Mouse (Mus musculus) CH12.LX (cell line): ENCODE measurements around the gene Cabin1. TPM values are rescaled to one million over a fixed set of nuclear protein-coding genes. Genes with fewer than 3 reads are reported as not detected.

ENCODE experiments used
- polyA plus RNA-seq: library from polyadenylated mRNA; unstranded; fragments of >175 nt; gene quantifications from 2 replicates; pipeline ENCODE4 v1.2.1, GENCODE M21; 2012; ENCODE audit warnings: low read depth; ENCODE audit not compliant: insufficient read length
- total RNA-seq, 2 experiments: library from RNA; depleted of rRNA; stranded (reverse); fragments of 300-350 nt in 1 of 2; fragments of >200 nt in 1 of 2; gene quantifications; 2 replicates each; pipeline ENCODE4 v1.2.3; 2012 to 2014

Gene Cabin1
- total and polyA plus RNA-seq, 3 experiments: 12.0 to 46.0 (median 29.0) TPM

Other genes with a start within 250 kb of the Cabin1 start
- 101 and 119 TPM in 2 replicates for gene Snrpd3, start 246.8 kb downstream of the Cabin1 start, total RNA-seq (2012; rRNA removed)
- 44.6 and 57.8 TPM in 2 replicates for gene Snrpd3, start 246.8 kb downstream of the Cabin1 start, total RNA-seq (2014; rRNA removed)
- gene Snrpd3, start 246.8 kb downstream of the Cabin1 start, polyA plus RNA-seq: 554 and 595 TPM in 2 replicates
- 15.9 and 18.0 TPM in 2 replicates for gene Gucd1, start 246.4 kb downstream of the Cabin1 start, total RNA-seq (2012; rRNA removed)
- 19.0 and 19.5 TPM in 2 replicates for gene Gucd1, start 246.4 kb downstream of the Cabin1 start, total RNA-seq (2014; rRNA removed)
- 15.6 and 16.8 TPM in 2 replicates for gene Gucd1, start 246.4 kb downstream of the Cabin1 start, polyA plus RNA-seq
- gene Lrrc75b, start 204.0 kb downstream of the Cabin1 start, total RNA-seq (2012; rRNA removed): not detected in 2 replicates
- not detected in 2 replicates for gene Lrrc75b, start 204.0 kb downstream of the Cabin1 start, total RNA-seq (2014; rRNA removed)
- not detected in 2 replicates for gene Lrrc75b, start 204.0 kb downstream of the Cabin1 start, polyA plus RNA-seq
- 1.3 and 2.1 TPM in 2 replicates for gene Ggt1, start 202.7 kb downstream of the Cabin1 start, total RNA-seq (2012; rRNA removed)
- gene Ggt1, start 202.7 kb downstream of the Cabin1 start, total RNA-seq (2014; rRNA removed): 0.68 and 1.3 TPM in 2 replicates
- gene Ggt1, start 202.7 kb downstream of the Cabin1 start, polyA plus RNA-seq: 2.0 and 3.8 TPM in 2 replicates
- gene Ggt5, start 175.0 kb downstream of the Cabin1 start, total RNA-seq (2012; rRNA removed): not detected in 2 replicates
- not detected in 2 replicates for gene Ggt5, start 175.0 kb downstream of the Cabin1 start, total RNA-seq (2014; rRNA removed)
- gene Ggt5, start 175.0 kb downstream of the Cabin1 start, polyA plus RNA-seq: not detected in 2 replicates
- 0.51 and 0.63 TPM in 2 replicates for gene Susd2, start 120.3 kb downstream of the Cabin1 start, total RNA-seq (2012; rRNA removed)
- gene Susd2, start 120.3 kb downstream of the Cabin1 start, total RNA-seq (2014; rRNA removed): 0.66 and 0.70 TPM in 2 replicates
- gene Susd2, start 120.3 kb downstream of the Cabin1 start, polyA plus RNA-seq: 2.9 and 3.0 TPM in 2 replicates
- gene Ddt, start 9.1 kb upstream of the Cabin1 start, total RNA-seq (2012; rRNA removed): 229 and 390 TPM in 2 replicates
- gene Ddt, start 9.1 kb upstream of the Cabin1 start, total RNA-seq (2014; rRNA removed): 766 and 869 TPM in 2 replicates
- gene Ddt, start 9.1 kb upstream of the Cabin1 start, polyA plus RNA-seq: 599 and 608 TPM in 2 replicates
- 0.42 and 0.68 TPM in 2 replicates for gene Gm20441, start 16.6 kb upstream of the Cabin1 start, total RNA-seq (2012; rRNA removed)
- 0.55 TPM in 1 of 2 replicates, not detected in the other for gene Gm20441, start 16.6 kb upstream of the Cabin1 start, total RNA-seq (2014; rRNA removed)
- gene Gm20441, start 16.6 kb upstream of the Cabin1 start, polyA plus RNA-seq: not detected in 2 replicates
- gene Gstt3, start 17.1 kb upstream of the Cabin1 start, total RNA-seq (2012; rRNA removed): 72.3 and 117 TPM in 2 replicates
- gene Gstt3, start 17.1 kb upstream of the Cabin1 start, total RNA-seq (2014; rRNA removed): 109 and 110 TPM in 2 replicates
- gene Gstt3, start 17.1 kb upstream of the Cabin1 start, polyA plus RNA-seq: 144 and 163 TPM in 2 replicates
- gene Gstt1, start 34.2 kb upstream of the Cabin1 start, total RNA-seq (2012; rRNA removed): 50.9 and 58.1 TPM in 2 replicates
- 2.4 and 2.9 TPM in 2 replicates for gene Gstt1, start 34.2 kb upstream of the Cabin1 start, total RNA-seq (2014; rRNA removed)
- gene Gstt1, start 34.2 kb upstream of the Cabin1 start, polyA plus RNA-seq: 4.5 and 6.2 TPM in 2 replicates
- 0.17 and 0.21 TPM in 2 replicates for gene Gstt4, start 58.2 kb upstream of the Cabin1 start, total RNA-seq (2012; rRNA removed)
- gene Gstt4, start 58.2 kb upstream of the Cabin1 start, total RNA-seq (2014; rRNA removed): 0.42 and 0.45 TPM in 2 replicates
- gene Gstt4, start 58.2 kb upstream of the Cabin1 start, polyA plus RNA-seq: 0.80 and 0.94 TPM in 2 replicates
- gene Gstt2, start 73.1 kb upstream of the Cabin1 start, total RNA-seq (2012; rRNA removed): 126 and 201 TPM in 2 replicates
- gene Gstt2, start 73.1 kb upstream of the Cabin1 start, total RNA-seq (2014; rRNA removed): 192 and 197 TPM in 2 replicates
- 253 and 304 TPM in 2 replicates for gene Gstt2, start 73.1 kb upstream of the Cabin1 start, polyA plus RNA-seq
- 1,561 and 2,151 TPM in 2 replicates for gene Mif, start 95.9 kb upstream of the Cabin1 start, total RNA-seq (2012; rRNA removed)
- 1,037 and 1,217 TPM in 2 replicates for gene Mif, start 95.9 kb upstream of the Cabin1 start, total RNA-seq (2014; rRNA removed)
- gene Mif, start 95.9 kb upstream of the Cabin1 start, polyA plus RNA-seq: 1,853 and 2,072 TPM in 2 replicates
- 13.1 and 20.4 TPM in 2 replicates for gene Derl3, start 129.1 kb upstream of the Cabin1 start, total RNA-seq (2012; rRNA removed)
- 33.9 and 36.6 TPM in 2 replicates for gene Derl3, start 129.1 kb upstream of the Cabin1 start, total RNA-seq (2014; rRNA removed)
- gene Derl3, start 129.1 kb upstream of the Cabin1 start, polyA plus RNA-seq: 28.9 and 36.2 TPM in 2 replicates
- gene Smarcb1, start 157.3 kb upstream of the Cabin1 start, total RNA-seq (2012; rRNA removed): 94.9 and 101 TPM in 2 replicates
- 76.2 and 82.3 TPM in 2 replicates for gene Smarcb1, start 157.3 kb upstream of the Cabin1 start, total RNA-seq (2014; rRNA removed)
- gene Smarcb1, start 157.3 kb upstream of the Cabin1 start, polyA plus RNA-seq: 95.6 and 96.0 TPM in 2 replicates
- 243 and 254 TPM in 2 replicates for gene Chchd10, start 168.8 kb upstream of the Cabin1 start, total RNA-seq (2012; rRNA removed)
- 119 and 147 TPM in 2 replicates for gene Chchd10, start 168.8 kb upstream of the Cabin1 start, total RNA-seq (2014; rRNA removed)
- 412 and 540 TPM in 2 replicates for gene Chchd10, start 168.8 kb upstream of the Cabin1 start, polyA plus RNA-seq
- gene Mmp11, start 172.2 kb upstream of the Cabin1 start, total RNA-seq (2012; rRNA removed): 0.76 and 1.1 TPM in 2 replicates
- not detected in 2 replicates for gene Mmp11, start 172.2 kb upstream of the Cabin1 start, total RNA-seq (2014; rRNA removed)
- gene Mmp11, start 172.2 kb upstream of the Cabin1 start, polyA plus RNA-seq: 0.56 and 0.99 TPM in 2 replicates
- gene Gm867, start 176.3 kb upstream of the Cabin1 start, total RNA-seq (2012; rRNA removed): 0.21 and 0.42 TPM in 2 replicates
- gene Gm867, start 176.3 kb upstream of the Cabin1 start, total RNA-seq (2014; rRNA removed): not detected in 2 replicates
- 2.6 and 3.5 TPM in 2 replicates for gene Gm867, start 176.3 kb upstream of the Cabin1 start, polyA plus RNA-seq
- 35.6 and 51.5 TPM in 2 replicates for gene Vpreb3, start 178.7 kb upstream of the Cabin1 start, total RNA-seq (2012; rRNA removed)
- gene Vpreb3, start 178.7 kb upstream of the Cabin1 start, total RNA-seq (2014; rRNA removed): 66.3 and 90.1 TPM in 2 replicates
- gene Vpreb3, start 178.7 kb upstream of the Cabin1 start, polyA plus RNA-seq: 104 and 135 TPM in 2 replicates
- 0.84 and 1.6 TPM in 2 replicates for gene Gm5134, start 190.2 kb upstream of the Cabin1 start, total RNA-seq (2012; rRNA removed)
- gene Gm5134, start 190.2 kb upstream of the Cabin1 start, total RNA-seq (2014; rRNA removed): 0.40 and 0.45 TPM in 2 replicates
- 0.34 and 1.0 TPM in 2 replicates for gene Gm5134, start 190.2 kb upstream of the Cabin1 start, polyA plus RNA-seq